Mouse (Mus musculus) layer of hippocampus, adult 8-10 months (tissue): ENCODE data around the gene Pik3ap1. TPM values are rescaled to one million over a fixed set of nuclear protein-coding genes. Genes with fewer than 3 reads are reported as not detected.

Source experiments
- DNase-seq, 2 experiments: peaks; one replicate each; pipeline ENCODE4 v3.0.0; 2022; ENCODE audit warnings: low spot score in 2 of 2
- total RNA-seq, 4 experiments: library from RNA; stranded (reverse); gene quantifications; 2 replicates each; pipeline ENCODE4 v1.2.4; 2022

The Pik3ap1 gene
- total RNA-seq, 4 experiments from 2014 or later: 1.9 to 10.2 (median 5.2) TPM

GRCm38 (mm10) chr19:41369557-41370460 is 15.1 kb downstream of the Pik3ap1 start:
- DNase-seq: no peak

DNA sequence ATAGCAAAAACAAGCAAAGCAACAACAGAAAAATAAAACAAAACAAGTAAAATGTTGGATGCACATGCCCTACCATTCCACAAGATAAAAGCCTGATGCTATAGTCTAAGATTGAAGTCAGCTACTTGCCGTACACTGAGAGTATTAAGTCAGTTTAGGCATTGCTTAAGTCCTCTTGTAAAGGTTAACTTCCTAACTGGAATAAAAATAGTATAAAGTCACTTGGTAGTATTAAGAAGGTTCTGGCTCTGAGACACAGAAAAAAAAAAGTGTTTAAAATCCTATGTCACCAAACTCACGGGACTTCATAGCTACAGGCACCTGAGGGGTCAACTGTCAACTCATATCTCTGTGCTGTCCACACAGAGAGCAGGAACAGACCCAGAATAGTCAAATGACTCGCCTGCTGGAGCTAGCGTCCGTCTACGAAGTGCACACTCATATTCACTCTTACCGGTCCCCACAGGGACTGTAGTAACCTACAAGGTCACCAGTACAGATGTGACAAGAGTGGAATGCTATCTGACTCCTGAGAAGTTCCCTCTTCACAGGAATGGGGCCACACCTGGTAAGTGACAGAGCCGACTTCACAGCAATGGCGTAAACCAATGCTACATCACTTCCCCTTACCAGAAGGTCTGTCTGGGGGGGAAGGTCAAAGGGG is 17.9 kb downstream of the Pik3ap1 start:
- DNase-seq: no peak

- no peak for DNase-seq
Measured at GRCm38 (mm10) chr19:41366192-41366853, 18.6 kb downstream of the Pik3ap1 start.

GRCm38 (mm10) chr19:41365570-41365969 is 19.3 kb downstream of the Pik3ap1 start:
- no peak for DNase-seq

- no peak for DNase-seq
Measured at GRCm38 (mm10) chr19:41364509-41364908, 20.4 kb downstream of the Pik3ap1 start.

DNA sequence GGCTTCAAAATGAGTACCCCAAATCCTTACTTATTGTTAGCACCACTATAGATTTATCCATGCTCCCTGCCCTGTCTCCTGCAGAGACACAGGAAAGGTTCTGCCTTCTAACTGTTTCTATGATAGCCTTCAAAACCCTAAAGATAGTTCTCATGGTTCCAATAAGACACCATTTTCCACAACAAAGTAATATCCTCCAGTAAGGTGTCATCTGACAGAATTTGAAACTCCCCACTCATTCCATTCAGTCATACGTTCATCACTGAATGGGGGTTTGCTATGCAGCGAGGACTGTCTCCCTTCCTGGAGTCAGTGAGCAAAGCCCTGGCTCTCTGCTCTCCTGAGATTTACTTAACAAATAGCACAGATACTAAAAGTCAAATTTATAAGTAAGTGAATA is 21.9 kb downstream of the Pik3ap1 start:
- DNase-seq: no peak

DNA sequence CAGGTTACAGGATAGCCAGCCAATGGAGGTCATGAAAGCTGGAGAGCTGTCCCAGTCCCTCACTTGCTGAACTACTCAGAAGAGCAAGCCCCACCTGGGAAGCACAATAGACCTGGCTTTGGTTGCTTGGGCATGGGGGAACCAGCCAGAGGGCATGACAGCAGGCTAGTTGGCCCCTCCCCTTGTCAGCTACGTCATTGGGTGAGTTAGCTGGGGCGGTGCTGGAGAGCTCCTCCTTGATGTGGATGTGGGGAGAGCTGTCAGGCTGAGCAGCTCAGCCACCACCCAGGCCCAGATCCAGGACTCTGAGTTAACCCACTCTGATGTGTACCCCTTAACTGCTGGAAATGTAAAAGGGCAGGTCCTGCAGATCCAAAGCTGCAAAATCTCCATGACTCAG is 24.4 kb downstream of the Pik3ap1 start:
- no peak for DNase-seq

GRCm38 (mm10) chr19:41354287-41354951 is 30.5 kb downstream of the Pik3ap1 start:
- no peak for DNase-seq

- no peak for DNase-seq
Measured at GRCm38 (mm10) chr19:41349624-41350023, 35.3 kb downstream of the Pik3ap1 start.

DNA sequence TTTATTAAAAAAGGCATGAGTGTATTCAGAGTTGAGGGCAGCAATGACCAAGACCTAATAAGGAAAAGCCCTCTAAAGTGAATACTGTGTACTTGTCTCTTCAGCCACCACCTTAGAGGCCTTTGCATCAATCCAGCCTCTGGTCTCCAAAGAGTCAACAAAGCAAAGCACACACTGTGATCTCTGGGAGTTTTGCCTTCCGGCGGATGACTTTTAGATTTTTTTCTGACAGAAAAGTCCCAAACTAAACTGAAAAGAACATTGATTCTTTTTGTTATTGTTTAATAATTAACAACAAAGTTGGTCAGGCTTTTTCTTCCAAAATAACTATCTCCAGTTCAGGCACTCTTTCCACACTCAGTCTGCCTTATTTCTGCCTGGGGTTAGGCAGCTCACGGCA is 36.7 kb downstream of the Pik3ap1 start:
- DNase-seq: no peak

DNA sequence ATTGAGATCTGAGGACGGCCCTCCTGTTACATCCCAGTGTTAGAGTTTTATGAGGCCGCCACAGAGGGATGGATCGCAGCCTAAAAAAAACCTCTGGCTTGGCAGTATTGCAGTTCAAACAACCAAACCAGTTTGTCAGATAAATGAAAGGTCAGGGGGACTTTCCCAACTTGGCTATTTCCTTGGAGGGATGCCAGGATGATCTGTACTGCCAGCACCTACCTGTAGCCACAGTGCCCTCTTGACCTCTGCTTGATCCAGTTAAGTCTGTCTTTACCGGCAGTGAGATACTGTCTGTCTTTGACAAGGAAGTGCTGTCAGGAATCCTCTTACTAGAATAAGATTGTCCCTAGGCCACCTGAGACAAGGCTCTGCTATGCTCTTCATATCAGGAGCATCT is 37.6 kb downstream of the Pik3ap1 start:
- no peak for DNase-seq

- no peak for DNase-seq
Measured at GRCm38 (mm10) chr19:41346099-41346850, 38.6 kb downstream of the Pik3ap1 start.

- no peak for DNase-seq
Measured at GRCm38 (mm10) chr19:41345028-41345741, 39.7 kb downstream of the Pik3ap1 start.

DNA sequence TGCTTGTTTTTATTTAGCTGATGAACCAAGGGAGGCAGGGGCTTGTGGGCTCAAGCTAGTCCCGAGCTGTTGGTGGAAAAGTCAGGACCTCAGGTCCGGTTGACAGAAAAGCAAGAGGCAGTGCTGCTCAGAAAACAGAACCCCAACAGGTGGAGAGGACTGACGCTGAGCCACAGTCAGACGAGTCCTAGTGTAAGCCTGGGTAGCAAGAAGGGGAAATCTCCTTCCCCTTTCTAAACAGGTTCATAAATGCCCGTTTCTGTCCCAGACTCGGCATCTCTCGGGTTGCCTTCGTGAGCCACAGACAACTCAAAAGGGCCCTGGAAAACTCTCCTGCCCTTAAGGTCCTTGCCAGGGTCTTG is 40.3 kb downstream of the Pik3ap1 start:
- DNase-seq: no peak

- DNase-seq: no peak
Measured at GRCm38 (mm10) chr19:41342592-41343090, 42.3 kb downstream of the Pik3ap1 start.

GRCm38 (mm10) chr19:41341677-41342076 is 43.2 kb downstream of the Pik3ap1 start:
- no peak for DNase-seq

DNA sequence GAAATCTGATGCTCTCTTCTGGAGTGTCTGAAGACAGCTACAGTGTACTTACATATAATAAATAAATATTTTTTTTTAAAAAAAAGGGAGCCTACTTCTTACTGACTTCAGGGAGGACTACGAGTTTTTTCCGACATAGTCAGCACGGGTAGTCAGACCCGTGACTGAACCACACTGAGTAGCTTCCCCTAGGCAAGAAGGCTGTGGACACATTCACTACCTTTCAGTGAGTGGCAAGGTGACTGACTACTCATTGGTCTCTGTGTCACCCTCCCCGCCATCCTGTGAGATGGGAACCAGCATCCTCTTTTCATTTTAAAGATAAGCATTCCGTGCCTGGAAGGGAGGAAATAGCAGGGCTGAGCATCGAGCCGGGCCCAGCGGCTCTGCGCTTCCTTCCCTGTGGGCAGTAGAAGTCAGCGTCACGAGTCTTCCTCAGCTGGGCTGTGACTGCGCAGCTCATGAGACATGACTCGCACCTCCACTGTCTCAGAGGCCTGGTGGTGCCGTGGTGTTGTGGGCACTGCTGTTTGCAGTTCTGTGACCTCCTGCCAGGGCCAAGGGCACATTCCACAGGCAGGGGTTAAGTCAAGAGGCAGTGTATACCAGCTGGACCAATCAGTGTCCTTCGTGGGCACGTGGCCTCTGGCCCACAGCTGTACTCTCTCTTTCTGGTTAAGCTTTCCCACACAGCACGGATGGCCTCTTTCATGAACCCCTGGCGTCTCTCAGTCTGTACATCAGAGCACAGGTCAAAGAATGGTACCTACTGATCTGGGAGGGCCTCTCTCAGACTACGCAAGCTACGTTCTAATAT is 45.7 kb downstream of the Pik3ap1 start:
- no peak for DNase-seq

DNA sequence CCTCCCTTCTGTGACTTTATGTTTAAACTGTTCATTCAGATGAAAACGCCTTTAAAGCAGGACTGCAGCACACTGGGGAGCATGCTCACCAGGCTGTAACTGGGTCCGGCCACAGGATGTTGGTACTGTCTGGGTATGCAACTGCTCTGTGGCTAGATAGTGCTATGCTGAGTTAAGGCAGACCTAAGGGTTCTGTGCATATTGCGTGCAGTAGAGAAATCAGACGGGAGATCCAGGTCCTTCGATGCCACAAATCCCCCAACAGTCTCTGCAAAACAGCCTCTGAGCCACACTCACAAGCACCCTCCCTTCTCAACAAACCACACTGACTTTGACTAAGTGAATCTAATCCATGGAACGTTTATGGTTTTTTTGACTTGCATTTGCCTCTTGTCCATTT is 46.5 kb downstream of the Pik3ap1 start:
- DNase-seq: no peak

DNA sequence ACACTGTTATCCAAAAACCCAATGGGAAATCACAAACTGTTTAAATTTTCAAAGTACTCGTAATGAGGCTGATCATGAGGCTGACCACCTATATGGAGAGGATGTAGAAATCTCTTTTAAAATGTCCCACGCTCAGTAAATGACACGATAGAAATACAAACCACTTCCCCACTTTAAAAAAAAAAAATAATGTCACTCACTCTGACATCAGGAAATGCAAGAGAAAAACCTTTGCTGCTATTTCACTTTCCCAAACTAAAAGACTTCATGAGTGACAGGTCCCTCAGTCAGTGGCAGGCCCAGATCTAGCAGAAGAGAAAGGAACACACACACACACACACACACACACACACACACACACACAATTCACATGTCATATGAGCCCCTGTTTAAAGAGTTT is 49.2 kb downstream of the Pik3ap1 start:
- DNase-seq: no peak
